Mouse (Mus musculus) left cerebral cortex, adult 18-20 months (tissue): ENCODE results near the gene Tmem51. TPM values are rescaled to one million over a fixed set of nuclear protein-coding genes. Genes with fewer than 3 reads are reported as not detected.
A peak's percentile ranks its signal among the peaks of the same experiment; 100 is the strongest.

Experiments
- DNase-seq, 2 experiments: peaks; one replicate each; pipeline ENCODE4 v3.0.0; 2021 to 2022; ENCODE audit warnings: low spot score in 2 of 2, mixed read lengths in 1 of 2
- long read RNA-seq, 2 experiments: library from polyadenylated mRNA; stranded (forward); transcript quantifications; one replicate each; pipeline ENCODE4 v2.0.0; 2021
- total RNA-seq, 2 experiments: library from RNA; stranded (reverse); gene quantifications; 2 replicates each; pipeline ENCODE4 v1.2.3; 2021

Tmem51 gene
- total RNA-seq: 1 to 10 TPM; 5.3 to 5.7 TPM
- long read RNA-seq, experiment 1, transcript Tmem51-201 (3 exons, 1,875 nt): major isoform, 22 of 25 reads
- long read RNA-seq, experiment 1, partial matches to known transcripts: 0 of 25 reads
- long read RNA-seq, experiment 1, other reads (novel, unspliced or antisense): 3 of 25 reads
- long read RNA-seq, experiment 2, transcript Tmem51-201 (3 exons, 1,875 nt): major isoform, 9 of 10 reads
- long read RNA-seq, experiment 2, partial matches to known transcripts: 0 of 10 reads
- long read RNA-seq, experiment 2, other reads (novel, unspliced or antisense): 1 of 10 reads

- no peak for DNase-seq
Observed at GRCm38 (mm10) chr4:142084131-142084899, at the start of gene Tmem51. Tmem51 (minus strand) TSS chr4:142084304.

- no peak for DNase-seq
Observed at GRCm38 (mm10) chr4:142130162-142130561, 46.1 kb upstream of the Tmem51 start.

DNA sequence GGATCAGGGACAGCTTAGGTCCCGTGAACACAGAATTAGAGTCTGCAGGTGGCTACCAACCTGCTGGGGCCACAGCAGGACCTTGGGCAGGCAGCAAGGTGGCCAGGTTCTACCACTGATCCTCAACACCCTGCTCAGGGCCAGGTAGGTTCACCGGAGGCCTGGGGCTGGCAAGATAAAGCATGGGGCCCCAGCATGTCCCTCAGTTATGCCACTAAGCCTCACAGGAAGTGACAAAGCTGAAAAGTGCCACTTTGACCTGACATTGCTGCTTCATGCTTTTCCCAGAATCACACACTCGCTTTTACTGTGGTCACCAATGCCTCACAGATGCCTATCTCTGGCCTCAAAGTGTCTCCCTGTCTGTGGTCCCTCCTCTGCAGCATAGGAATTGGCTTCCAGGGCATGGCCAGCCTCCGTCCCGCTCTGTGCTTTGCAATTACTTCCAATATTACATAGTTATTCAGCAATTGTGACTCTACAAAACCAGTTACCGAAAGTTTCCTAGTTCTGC is 43.2 kb upstream of the Tmem51 start:
- DNase-seq: no peak

DNA sequence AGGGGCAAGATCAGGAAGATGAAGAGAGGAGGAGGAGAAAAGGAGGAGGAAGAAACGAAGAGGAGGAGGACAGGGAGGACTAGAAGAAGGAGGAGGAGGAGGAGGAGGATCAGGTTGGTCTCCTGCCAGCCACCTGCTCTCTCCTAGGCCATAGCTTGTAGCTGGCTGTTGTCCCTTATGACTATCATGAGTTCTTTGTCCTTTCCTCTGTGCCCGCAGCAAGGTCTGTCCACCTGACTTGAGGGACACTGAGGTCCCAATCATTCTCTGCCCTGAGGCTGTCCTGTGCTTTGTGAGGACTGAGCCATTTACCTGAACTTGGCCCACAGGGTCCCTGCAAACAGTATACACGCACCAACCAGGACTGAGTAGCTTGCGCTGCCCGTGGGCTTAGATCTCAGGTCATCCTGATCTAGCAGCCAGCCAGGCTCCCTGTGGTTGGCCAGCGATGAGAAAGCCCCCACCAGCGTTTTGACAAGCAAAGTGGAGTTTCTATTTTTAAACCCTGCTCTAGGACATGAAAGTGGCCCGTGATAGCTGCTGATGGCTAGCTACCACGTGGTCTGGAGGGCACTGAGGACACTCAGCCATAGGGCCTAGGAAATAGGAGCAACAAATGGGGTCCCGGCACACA is 42.7 kb upstream of the Tmem51 start:
- no peak for DNase-seq

DNA sequence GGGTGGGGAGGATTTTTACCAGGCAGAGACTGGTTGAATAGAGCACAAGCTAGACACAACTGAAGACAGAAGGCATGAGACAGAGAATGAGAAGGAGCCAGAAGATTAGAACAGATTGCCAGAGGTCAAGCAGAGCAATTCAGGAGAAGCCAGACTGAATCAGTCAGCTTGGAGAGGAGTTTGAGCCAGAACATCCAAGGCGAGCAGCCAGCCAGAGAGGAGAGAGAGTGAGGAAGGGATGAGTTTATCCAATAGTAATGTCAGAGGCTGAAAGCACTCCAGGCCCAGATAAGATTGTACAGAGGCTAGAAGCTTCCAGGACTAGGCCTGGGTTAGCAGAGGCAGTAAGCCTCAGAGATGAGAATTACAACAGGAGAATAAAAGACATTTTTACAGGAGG is 37.1 kb upstream of the Tmem51 start:
- DNase-seq: no peak

DNA sequence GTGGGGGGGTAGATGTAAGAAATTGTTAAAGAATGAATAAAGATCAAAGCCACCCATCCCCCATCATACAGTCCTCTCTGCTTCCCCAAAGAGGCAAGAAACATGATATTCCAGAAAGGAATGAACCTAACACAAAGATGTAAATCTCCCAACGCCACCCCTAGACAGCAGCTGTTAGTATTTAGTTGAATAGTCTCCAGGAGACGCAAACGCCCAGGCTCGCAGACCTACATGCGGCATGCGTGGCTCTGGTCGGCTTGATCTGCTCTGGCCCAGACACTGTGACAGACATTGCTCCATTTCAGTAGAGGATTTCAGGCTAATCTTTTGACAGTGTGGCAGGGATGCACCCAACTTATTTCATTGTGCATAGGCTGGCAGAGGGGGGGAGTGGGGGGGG is 34.4 kb upstream of the Tmem51 start:
- no peak for DNase-seq

- DNase-seq: no peak
Observed at GRCm38 (mm10) chr4:142117993-142118392, 33.9 kb upstream of the Tmem51 start.

DNA sequence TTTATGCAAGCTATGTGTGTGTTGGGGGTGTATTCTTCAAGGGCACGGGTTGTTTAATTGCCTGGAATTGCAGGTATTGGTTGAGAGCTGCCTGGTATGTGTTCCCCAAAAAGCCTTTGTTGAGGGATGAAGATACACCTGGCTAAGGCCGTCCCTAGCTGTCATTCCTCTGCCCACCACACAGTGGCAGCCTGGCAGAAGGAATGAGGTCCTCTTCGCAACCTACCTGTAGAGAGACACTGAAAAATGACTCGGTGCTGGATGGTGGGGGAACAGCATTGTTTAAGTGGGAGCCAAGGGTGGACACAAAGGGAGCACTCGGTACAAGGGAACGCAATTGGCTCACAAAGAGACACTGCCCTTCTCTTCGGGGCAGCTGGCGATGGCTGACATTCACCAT is 29.2 kb upstream of the Tmem51 start:
- peak; percentile 38 to 56 for DNase-seq

DNA sequence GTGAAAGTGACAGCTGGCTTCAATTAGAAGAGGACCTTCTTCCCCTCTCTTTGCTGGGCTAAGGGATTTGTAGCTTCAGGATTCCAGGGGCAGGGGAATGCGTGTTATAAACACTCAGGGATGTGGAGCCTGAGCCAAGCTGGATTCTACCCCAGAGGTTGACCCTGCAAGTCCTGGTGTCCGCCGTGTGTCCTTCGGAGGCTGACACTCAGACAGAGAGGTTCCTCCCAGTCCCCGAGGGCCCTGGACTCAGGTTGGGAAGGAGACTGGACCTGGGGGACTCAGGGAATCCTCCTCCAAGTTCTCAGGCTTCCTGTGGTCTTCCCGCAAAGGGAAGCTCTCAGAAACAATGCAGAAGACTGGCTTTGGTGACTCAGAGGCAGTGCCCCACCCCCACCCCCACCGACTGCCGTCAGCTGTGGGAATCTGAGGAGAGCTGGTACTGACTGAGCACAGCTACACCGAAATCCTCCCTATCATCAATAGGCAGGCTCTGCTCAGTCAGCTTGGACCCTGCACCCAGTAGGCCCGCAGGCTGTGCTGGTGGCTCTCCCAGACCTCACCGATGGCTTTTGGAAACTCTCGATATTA is 19.1 kb upstream of the Tmem51 start:
- DNase-seq: no peak

GRCm38 (mm10) chr4:142098303-142098702 is 14.2 kb upstream of the Tmem51 start:
- DNase-seq: peak; percentile 79 to 81

DNA sequence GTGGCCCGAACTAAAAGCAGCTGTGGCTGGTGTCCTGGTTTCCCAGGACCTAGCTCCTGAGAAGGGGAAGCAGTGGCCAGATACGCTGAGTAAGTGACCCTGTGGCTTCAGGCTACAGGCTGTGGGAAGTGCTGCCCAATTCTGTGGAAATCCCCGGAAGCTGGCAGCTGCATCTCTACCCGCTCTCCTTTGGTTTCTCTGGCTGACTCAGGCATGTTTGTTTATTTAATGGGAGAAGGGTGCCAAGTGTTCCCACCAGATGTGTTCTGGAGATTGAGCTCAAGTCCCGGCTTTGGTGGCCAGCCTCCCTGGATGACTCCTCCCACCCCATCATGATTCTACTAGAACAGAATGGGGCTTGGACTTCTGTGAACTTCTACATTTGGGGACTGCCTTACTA is 13.8 kb upstream of the Tmem51 start:
- DNase-seq: no peak

GRCm38 (mm10) chr4:142095513-142096241 is 11.6 kb upstream of the Tmem51 start:
- DNase-seq: no peak

GRCm38 (mm10) chr4:142094386-142094785 is 10.3 kb upstream of the Tmem51 start:
- DNase-seq: no peak

GRCm38 (mm10) chr4:142091100-142091499 is 7.0 kb upstream of the Tmem51 start:
- no peak for DNase-seq

GRCm38 (mm10) chr4:142089966-142090365 is 5.9 kb upstream of the Tmem51 start:
- no peak for DNase-seq

DNA sequence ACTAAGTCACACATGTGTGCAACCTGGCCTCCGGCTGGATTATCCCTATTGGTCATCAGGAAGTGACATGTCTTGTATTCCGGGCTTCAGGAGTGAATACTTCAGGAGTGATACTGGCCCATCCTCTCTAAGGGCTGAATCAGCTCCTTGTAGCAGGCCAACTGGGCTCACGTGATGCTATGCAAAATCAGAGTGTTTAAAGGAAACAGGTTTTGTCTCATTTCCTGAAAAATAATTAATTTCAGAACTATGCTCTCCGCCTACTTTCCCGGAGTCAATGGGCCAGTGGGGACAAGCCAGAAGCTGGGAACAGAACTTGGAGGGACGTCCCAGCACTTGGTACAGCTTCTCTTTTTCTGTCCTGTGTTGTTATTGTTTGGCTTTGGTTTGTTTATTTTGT is 4.7 kb upstream of the Tmem51 start:
- DNase-seq: no peak

- no peak for DNase-seq
Observed at GRCm38 (mm10) chr4:142088409-142088808, 4.3 kb upstream of the Tmem51 start.

- no peak for DNase-seq
Observed at GRCm38 (mm10) chr4:142084936-142085563, 946 bp upstream of the Tmem51 start.

DNA sequence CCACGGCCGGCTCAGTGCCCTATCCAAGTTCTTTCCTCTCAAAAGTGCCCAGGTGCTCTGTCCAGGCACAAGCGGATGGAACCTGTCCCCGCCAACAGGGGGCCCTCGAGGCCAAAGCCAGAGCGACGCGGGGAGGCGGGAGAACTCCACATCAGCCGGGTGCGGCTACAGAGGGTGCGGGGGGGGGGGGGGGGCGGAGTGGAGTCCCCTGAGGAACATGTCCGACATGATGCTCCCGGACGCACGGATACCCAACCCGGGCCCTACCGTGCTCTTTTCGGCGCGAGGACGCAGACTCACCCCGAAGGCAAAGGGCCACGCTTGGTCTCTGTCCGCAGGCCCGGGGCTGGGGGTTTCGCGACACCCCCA is 358 bp downstream of the Tmem51 start:
- DNase-seq: peak; percentile 29 to 44

DNA sequence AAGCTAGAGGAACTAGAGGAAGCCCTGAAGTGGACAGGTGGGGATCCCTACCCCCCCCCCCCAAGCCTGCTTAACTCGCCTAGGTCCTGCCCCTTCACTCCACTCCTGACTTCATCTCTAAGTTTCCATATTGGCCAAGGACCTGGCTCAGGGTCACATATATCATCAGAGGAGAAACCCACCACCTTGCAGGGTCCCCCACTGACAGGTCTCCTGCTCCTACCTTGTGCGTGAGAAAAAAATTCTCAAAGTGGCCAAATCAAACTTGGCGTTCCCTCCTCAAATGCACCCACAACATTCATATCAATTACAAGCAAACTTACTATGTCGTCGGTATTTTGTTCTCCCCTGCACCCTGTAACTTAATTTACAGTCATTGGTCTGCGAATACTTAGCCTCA is 911 bp downstream of the Tmem51 start:
- no peak for DNase-seq

GRCm38 (mm10) chr4:142082703-142083102 is 1.4 kb downstream of the Tmem51 start:
- no peak for DNase-seq
